Mouse (Mus musculus): ENCODE measurements around the gene Nckipsd.

DNA sequence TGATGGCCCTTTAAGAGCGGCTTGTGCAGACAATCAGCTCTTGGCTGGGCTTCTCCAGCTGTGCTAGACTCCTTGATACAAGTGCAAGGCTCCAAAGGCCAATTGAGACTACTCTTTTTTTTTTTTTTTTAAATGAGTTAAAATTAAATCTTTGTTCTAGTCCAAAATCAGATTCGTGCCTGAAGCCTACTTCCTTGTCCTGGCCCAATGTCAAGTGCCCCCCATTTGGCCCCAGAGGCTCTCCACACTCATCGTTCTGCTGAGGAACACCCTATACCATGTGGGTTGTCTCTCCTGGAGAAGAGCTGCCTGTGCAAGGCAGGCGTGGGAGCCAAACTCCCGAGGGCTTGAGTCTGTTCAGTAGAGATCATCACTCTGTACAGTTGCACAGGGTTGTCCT, 27.2 kb upstream of the Nckipsd start:
- TF ChIP-seq EP300 (IDR thresholded peaks at IDR 0.05; ENCODE audit: insufficient read depth, low read depth, low read length) (no peak), CTCF (IDR thresholded peaks at IDR 0.05) (no peak), POLR2A (IDR thresholded peaks at IDR 0.05; ENCODE audit: insufficient read depth, low read depth, low read length) (no peak)

All from heart, adult 2 months (tissue).